Mouse (Mus musculus) adrenal gland (tissue): ENCODE results near the gene Gm12845.
"Not testable (repeated sequence)": the region's sequence is repeated elsewhere in the genome, so short reads cannot be mapped to it uniquely, and the experiment has no call there.

ENCODE experiments used
- intact Hi-C: fragments of 180-260 bp; cut with DNase I; formaldehyde crosslinking; loops from one replicate; pipeline ENCODE4 v1.15.1; 2025
- long read RNA-seq, 2 experiments: library from polyadenylated mRNA; unstranded; transcript quantifications; one replicate each; pipeline ENCODE4 v2.0.0; 2020; ENCODE audit warnings: borderline replicate concordance in 1 of 2; ENCODE audit not compliant: insufficient replicate concordance in 1 of 2

Gm12845 gene
- long read RNA-seq, experiment 1 = 0 reads
- long read RNA-seq, experiment 2 = 0 reads

- intact Hi-C loops = no loop called here
These were observed at the start of gene Gm12845 for GRCm38 (mm10) chr4:117724112-117724511. Gene Gm12845, plus strand, starts transcription at chr4:117724412.

DNA sequence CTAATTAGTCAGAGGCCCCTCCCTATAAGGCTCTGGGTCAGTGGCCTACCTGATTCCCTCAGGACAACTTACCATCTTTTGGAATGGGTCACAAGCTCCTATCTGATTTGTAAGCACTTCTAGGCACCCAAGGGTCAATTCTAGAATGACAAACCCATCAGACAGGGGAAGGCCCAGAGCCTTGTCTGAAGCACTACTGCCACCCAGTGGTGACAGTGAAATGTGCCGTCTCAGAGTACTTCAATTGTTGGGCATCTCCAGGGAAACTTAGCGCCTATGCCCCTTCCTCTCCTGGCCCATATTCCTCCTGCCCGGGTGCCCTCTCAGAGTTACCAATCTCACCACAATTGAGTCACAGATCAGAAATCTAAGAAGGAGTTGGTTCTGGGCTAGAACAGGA lies 47.3 kb upstream of the Gm12845 start:
- intact Hi-C loops = loop anchor here (10.0 kb wide), 3 partner anchors 122 to 402 kb away; partner anchors contain the start of gene Eri3

- intact Hi-C loops = no loop called here
These were observed 43.2 kb upstream of the Gm12845 start for GRCm38 (mm10) chr4:117680963-117681362.

DNA sequence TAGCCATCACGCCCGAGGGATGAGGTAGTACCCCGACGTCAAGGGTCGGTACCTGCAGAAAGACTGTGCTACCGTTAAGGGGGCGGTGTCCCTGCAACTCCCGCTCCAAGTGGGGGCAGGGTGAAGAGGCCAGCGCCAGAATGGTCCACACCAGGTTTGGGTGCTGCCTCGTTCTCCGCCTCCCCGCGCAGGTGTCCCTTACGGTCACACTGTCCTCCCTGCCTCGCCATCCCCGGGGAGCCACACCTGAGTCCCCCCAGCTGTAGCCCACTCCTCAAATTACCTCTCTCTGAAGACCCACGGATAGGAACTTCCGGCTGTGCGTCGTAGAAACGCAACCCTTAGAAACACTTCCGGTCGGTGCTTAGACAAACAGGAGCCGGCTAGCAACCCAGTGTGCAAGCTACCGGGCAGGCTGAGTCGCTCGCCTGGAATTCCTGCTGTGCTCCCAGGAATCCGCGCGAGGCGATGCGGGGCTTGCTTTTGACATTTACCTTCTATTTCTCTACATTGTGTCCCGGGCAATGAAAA lies 42.2 kb upstream of the Gm12845 start, which contains the start of gene Dmap1:
Dmap1 (minus strand) TSS at position 343 of the 531 bp plus-strand sequence.
- intact Hi-C loops = no loop called here

DNA sequence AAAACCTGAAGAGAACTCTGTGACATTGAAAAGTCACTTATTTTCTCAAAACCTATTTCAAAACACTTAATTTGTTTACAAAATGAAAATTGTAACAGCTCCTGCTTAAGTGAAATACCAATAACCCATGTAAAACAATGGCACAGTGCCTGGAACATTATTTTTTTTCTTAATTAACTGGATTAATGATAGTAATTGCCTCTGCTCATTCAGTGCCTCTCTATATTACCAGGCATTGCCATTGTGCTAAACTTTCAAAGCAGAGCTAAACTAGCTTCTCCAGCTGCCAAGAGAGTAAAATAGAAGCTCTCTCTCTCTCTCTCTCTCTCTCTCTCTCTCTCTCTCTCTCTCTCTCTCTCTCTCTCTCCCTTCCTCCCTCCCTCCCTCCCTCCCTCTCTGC lies 41.7 kb upstream of the Gm12845 start:
- intact Hi-C loops = no loop called here

DNA sequence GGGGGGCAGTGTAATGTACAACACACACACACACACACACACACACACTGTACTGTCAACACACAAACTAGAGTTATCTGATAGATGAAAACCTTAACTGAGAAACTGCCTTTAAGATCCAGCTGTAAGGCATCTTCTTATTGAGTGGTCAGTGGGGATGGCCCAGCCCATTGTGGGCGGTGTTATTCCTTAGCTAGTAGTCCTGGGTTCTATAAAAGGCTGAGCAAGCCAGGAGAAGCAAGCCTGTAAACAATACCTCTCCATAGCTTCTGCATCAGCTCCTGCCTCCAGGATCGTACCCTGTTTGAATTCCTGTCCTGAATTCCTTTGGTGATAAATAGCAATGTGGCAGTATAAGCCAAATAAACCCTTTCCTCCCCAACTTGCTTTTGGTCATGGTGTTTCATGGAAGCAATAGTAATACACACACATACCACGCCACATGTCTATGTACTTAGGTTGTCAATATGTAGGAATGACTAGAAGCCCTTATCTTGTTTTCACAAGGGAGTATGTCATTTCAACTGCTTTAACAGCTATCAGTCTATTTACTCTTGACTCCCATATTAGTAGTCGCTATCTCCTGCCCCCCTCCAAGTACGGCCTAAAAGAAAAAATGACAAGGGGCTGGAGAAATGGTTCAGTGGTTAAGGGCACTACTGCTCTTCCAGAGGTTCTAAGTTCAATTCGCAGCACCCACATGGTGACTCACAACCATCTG lies 41.0 kb upstream of the Gm12845 start:
- intact Hi-C loops = no loop called here

DNA sequence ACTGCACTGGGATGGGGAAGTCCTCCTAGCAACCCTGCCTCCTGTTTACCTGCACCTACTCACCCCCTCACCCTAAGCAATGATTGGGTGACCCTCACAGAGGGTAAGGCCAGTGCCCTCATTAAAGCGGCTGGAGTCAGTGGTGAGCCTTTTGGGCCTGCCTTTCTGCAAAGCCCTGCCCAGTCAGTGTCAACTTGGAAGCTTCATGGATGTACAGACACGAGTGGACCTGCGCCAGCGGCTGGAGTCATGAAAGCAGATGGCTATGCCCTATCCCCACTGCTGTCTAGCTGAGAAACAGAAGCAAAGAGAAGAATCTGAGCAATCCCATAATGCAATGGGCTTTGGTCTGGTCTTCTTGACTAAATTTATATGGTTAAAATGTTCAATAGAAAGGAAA lies 37.9 kb upstream of the Gm12845 start:
- intact Hi-C loops = no loop called here

DNA sequence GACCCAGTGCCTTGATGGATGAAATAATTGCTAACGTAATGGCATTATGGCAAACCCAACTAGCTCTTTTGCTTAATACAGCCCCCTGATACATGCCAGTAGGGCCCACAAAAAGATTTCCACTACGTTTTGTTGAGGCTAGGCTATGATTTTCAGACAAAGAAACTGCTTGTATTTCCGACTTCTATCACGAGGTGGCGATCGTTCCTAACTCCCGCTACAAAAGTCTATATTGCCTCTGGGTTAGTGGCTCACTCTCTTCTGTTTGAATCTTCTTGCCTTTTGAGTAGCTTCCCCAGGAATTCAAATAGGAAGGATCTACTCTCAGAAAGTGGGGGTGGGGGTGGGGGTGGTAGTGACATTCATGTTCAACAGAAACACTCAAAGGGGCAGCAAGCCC lies 18.9 kb upstream of the Gm12845 start:
- intact Hi-C loops = loop anchor here (1.0 to 10.0 kb wide), 2 partner anchors 66 to 379 kb away; no protein-coding TSS in a partner anchor

DNA sequence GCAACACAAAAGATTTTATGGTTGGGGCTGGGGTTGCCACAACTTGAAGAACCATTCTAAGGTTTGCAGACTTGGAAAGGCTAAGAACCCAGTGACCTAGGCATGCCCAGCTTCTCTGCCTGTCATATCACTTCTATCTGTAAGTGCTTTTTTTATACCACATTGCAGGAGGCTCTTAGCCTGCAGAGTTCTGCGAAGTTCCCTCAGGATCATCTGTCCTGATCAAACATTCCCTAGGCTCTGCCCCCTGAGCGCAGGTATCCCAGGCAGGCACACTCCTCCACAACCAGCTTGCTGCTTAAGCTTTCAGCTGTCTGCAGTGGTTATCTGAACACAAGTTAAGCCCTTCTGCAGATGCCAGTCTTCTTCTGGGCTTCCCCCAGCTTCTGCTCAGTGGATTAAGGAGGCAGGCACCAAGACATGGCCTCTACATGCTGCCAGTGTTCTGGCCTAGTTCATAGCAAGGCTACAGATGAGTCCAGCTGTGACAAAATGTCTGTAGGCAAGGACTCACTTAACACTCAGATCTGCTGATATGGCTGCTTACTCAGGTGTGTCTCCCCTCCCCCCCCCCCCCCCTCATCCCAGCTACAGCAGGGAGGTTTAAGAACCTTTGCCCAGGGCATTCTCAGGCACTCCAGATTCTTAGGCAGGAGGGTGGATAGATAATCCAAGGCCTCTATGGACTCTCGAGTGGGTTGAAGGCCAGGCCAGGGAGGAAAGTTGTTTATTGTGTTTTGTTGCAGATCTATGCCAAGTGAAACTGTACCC lies 15.2 kb upstream of the Gm12845 start:
- intact Hi-C loops = loop anchor here (10.0 kb wide), 1 partner anchor 376 kb away; no protein-coding TSS in a partner anchor

DNA sequence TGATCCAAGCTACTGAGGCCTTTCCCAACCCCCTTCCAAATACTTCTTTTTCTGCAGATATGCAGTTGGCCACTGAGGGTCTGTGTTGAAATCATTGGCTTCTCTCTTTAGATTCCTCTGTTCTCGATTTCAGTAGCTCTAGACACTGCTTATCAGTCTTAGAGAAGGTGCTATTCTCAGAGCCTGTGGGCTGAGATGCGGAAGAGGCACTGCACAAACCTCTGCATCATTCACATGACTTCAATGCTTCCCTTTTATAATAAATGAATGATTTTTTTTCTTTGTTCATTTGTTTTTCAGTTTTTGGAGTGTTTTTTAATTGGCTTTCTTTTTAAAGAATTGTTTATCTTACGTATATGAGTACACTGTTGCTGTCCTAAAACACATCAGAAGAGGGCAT lies 11.9 kb upstream of the Gm12845 start:
- intact Hi-C loops = no loop called here

GRCm38 (mm10) chr4:117713303-117714098 lies 10.7 kb upstream of the Gm12845 start:
- intact Hi-C loops = no loop called here

DNA sequence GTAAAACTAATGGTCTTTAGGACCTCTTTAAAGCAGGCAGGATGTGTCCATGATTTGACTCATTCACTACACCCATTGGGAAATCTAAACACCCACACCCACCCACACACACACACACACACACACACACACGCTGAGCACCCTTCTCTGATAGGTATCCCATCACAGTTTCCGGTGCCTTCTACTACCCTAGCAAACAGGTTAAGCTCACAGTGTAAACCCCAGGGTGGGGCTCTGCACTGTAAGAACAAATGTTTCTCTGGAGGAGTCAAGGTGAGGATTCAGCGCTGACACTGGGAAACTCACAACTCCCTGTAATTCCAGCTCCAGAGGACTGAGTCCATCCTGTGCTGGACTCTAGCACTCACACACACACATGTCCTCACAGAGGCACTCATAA lies 7.7 kb downstream of the Gm12845 start:
- intact Hi-C loops = no loop called here

DNA sequence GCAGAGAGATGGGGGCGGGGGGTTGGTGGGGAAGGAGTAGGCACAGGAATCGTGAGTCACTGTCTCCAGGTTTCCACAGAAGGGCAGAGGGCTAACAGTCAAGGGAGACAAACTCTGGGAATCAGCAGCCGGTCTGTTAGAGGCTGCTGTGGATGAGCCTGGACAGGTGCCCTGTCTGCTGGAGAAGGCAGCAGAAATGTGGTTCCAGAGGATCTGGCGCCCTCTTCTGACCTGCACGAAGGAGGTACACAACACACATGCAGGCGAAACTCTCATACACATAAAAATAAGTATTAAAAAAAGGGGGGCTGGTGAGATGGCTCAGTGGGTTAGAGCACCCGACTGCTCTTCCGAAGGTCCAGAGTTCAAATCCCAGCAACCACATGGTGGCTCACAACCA lies 13.3 kb downstream of the Gm12845 start:
- intact Hi-C loops = no loop called here

- intact Hi-C loops = not testable (repeated sequence)
These were observed 28.3 kb downstream of the Gm12845 start for GRCm38 (mm10) chr4:117752469-117752868.

GRCm38 (mm10) chr4:117760151-117760550 lies 35.9 kb downstream of the Gm12845 start:
- intact Hi-C loops = no loop called here

- intact Hi-C loops = no loop called here
These were observed 41.2 kb downstream of the Gm12845 start, which contains the start of gene Klf17 for GRCm38 (mm10) chr4:117765416-117765815. Gene Klf17, minus strand, starts transcription at chr4:117765648.

GRCm38 (mm10) chr4:117770935-117771334 lies 46.7 kb downstream of the Gm12845 start:
- intact Hi-C loops = loop anchor here (1.0 kb wide), 1 partner anchor 66 kb away; no protein-coding TSS in a partner anchor

- intact Hi-C loops = no loop called here
These were observed 48.7 kb downstream of the Gm12845 start for GRCm38 (mm10) chr4:117772960-117773359.
